Mouse (Mus musculus) MEL (cell line): ENCODE measurements at regions not wholly inside any gene's neighbourhood (a gene's known extent, or its start where the extent isn't known, plus 50 kb on each side); places are given as distances from the start of the nearest gene placed in this dataset.
A peak's percentile ranks its signal among the peaks of the same experiment; 100 is the strongest.

ENCODE experiments used
- DNase-seq: peaks from one replicate; pipeline ENCODE4 v3.0.0; 2011; ENCODE audit warnings: low read depth, low spot score
- H3K27ac ChIP-seq: 2 replicates; pipeline ENCODE4 v1.5.1; 2012; ENCODE audit warnings: low read depth, mild to moderate bottlenecking, control low read depth, low read length, moderate library complexity; ENCODE audit not compliant: control insufficient read depth
- H3K27me3 ChIP-seq, 2 experiments: fragments of 150-350 bp in 1 of 2; sonication (generic) in 1 of 2; 2 replicates each; pipeline ENCODE4 v1.6.1; 2012; ENCODE audit warnings: low read length in 2 of 2, mild to moderate bottlenecking in 2 of 2, improper control_type of control experiment in 1 of 2, moderate library complexity in 1 of 2; ENCODE audit not compliant: insufficient read depth in 2 of 2, control insufficient read depth in 1 of 2
- H3K36me3 ChIP-seq, 2 experiments: 2 replicates each; pipeline ENCODE4 v1.6.1; 2012 to 2014; ENCODE audit warnings: low read length in 2 of 2, improper control_type of control experiment in 1 of 2, inconsistent platforms in 1 of 2, mild to moderate bottlenecking in 1 of 2; ENCODE audit not compliant: insufficient read depth in 2 of 2, control insufficient read depth in 1 of 2
- H3K4me1 ChIP-seq, 2 experiments: fragments of 150-350 bp in 1 of 2; sonication (generic) in 1 of 2; 2 replicates each; pipeline ENCODE4 v1.6.1; 2012; ENCODE audit warnings: low read length in 2 of 2, improper control_type of control experiment in 1 of 2, mild to moderate bottlenecking in 1 of 2; ENCODE audit not compliant: insufficient read depth in 2 of 2, control insufficient read depth in 1 of 2
- H3K4me3 ChIP-seq, 2 experiments: fragments of 150-350 bp in 1 of 2; sonication (generic) in 1 of 2; 2 replicates each; pipeline ENCODE4 v1.5.1; 2012; ENCODE audit warnings: low read depth in 2 of 2, low read length in 2 of 2, mild to moderate bottlenecking in 2 of 2, moderate library complexity in 2 of 2, control low read depth in 1 of 2, improper control_type of control experiment in 1 of 2; ENCODE audit not compliant: control insufficient read depth in 1 of 2, insufficient read depth in 1 of 2
- H3K79me2 ChIP-seq: 2 replicates; pipeline ENCODE4 v1.6.1; 2012; ENCODE audit warnings: mild to moderate bottlenecking, low read length, moderate library complexity; ENCODE audit not compliant: control insufficient read depth, poor library complexity, insufficient read depth
- H3K9ac ChIP-seq: 2 replicates; pipeline ENCODE4 v1.6.1; 2012; ENCODE audit warnings: low read depth, mild to moderate bottlenecking, control low read depth, low read length, moderate library complexity; ENCODE audit not compliant: control insufficient read depth, poor library complexity, severe bottlenecking
- H3K9me3 ChIP-seq: fragments of 150-350 bp; sonication (generic); replicated peaks from 2 replicates; pipeline ENCODE4 v1.6.1; 2012; ENCODE audit warnings: mild to moderate bottlenecking, low read length, improper control_type of control experiment, moderate library complexity; ENCODE audit not compliant: insufficient read depth
- BHLHE40 ChIP-seq: IDR thresholded peaks from 2 replicates; pipeline ENCODE4 v1.6.1; 2012; ENCODE audit warnings: low read depth, mild to moderate bottlenecking, inconsistent platforms, low read length, improper control_type of control experiment, borderline replicate concordance
- CHD1 ChIP-seq: IDR thresholded peaks from 2 replicates; pipeline ENCODE4 v1.6.1; 2012; ENCODE audit warnings: low read depth, mild to moderate bottlenecking, inconsistent platforms, low read length, improper control_type of control experiment
- CHD2 ChIP-seq: IDR thresholded peaks from 2 replicates; pipeline ENCODE4 v1.6.1; 2011; ENCODE audit warnings: low read length, improper control_type of control experiment
- CTCF ChIP-seq, 3 experiments: IDR thresholded peaks in 2 of 3; conservative IDR thresholded peaks in 1 of 3; 2 replicates each; pipeline ENCODE4 v1.5.1; 2011 to 2012; ENCODE audit warnings: low read length in 3 of 3, low read depth in 2 of 3, mild to moderate bottlenecking in 2 of 3, improper control_type of control experiment in 1 of 3, inconsistent platforms in 1 of 3, mixed read lengths in 1 of 3, moderate library complexity in 1 of 3; ENCODE audit not compliant: control insufficient read depth in 1 of 3, insufficient read depth in 1 of 3, poor library complexity in 1 of 3, severe bottlenecking in 1 of 3
- E2F4 ChIP-seq: IDR thresholded peaks from 2 replicates; pipeline ENCODE4 v1.6.1; 2011; ENCODE audit warnings: low read depth, low read length, improper control_type of control experiment, borderline replicate concordance
- ELF1 ChIP-seq: IDR thresholded peaks from 2 replicates; pipeline ENCODE4 v1.6.1; 2014; ENCODE audit warnings: low read depth, mild to moderate bottlenecking, inconsistent platforms, low read length, improper control_type of control experiment, moderate library complexity
- EP300 ChIP-seq, 2 experiments: IDR thresholded peaks; 2 replicates each; pipeline ENCODE4 v1.6.1; 2011; ENCODE audit warnings: improper control_type of control experiment in 2 of 2, low read length in 2 of 2, low read depth in 1 of 2, mild to moderate bottlenecking in 1 of 2
- ETS1 ChIP-seq: IDR thresholded peaks from 2 replicates; pipeline ENCODE4 v1.6.1; 2012; ENCODE audit warnings: low read depth, mild to moderate bottlenecking, inconsistent platforms, low read length, improper control_type of control experiment, moderate library complexity
- GABPA ChIP-seq: IDR thresholded peaks from 2 replicates; pipeline ENCODE4 v1.6.1; 2012; ENCODE audit warnings: low read depth, mild to moderate bottlenecking, inconsistent platforms, low read length, improper control_type of control experiment, moderate library complexity
- GATA1 ChIP-seq: IDR thresholded peaks from 2 replicates; pipeline ENCODE4 v1.6.1; 2011; ENCODE audit warnings: low read depth, low read length, improper control_type of control experiment
- JUND ChIP-seq: IDR thresholded peaks from 2 replicates; pipeline ENCODE4 v1.6.1; 2011; ENCODE audit warnings: low read depth, mild to moderate bottlenecking, improper control_type of control experiment, low read length
- KAT2A ChIP-seq: conservative IDR thresholded peaks from 2 replicates; pipeline ENCODE4 v1.6.1; 2012; ENCODE audit warnings: low read depth, low read length, improper control_type of control experiment, inconsistent platforms
- MAFK ChIP-seq: IDR thresholded peaks from 2 replicates; pipeline ENCODE4 v1.6.1; 2011; ENCODE audit warnings: low read depth, mild to moderate bottlenecking, low read length, improper control_type of control experiment, borderline replicate concordance
- MAX ChIP-seq: IDR thresholded peaks from 2 replicates; pipeline ENCODE4 v1.6.1; 2011; ENCODE audit warnings: low read length, improper control_type of control experiment
- MAZ ChIP-seq: IDR thresholded peaks from 2 replicates; pipeline ENCODE4 v1.6.1; 2012; ENCODE audit warnings: low read depth, mild to moderate bottlenecking, inconsistent platforms, low read length, improper control_type of control experiment
- MEF2A ChIP-seq: IDR thresholded peaks from 2 replicates; pipeline ENCODE4 v1.6.1; 2014; ENCODE audit warnings: low read depth, mild to moderate bottlenecking, inconsistent platforms, low read length, improper control_type of control experiment; ENCODE audit not compliant: poor library complexity, insufficient replicate concordance, severe bottlenecking; ENCODE audit errors: extremely low read depth
- MXI1 ChIP-seq: IDR thresholded peaks from 2 replicates; pipeline ENCODE4 v1.6.1; 2011; ENCODE audit warnings: mild to moderate bottlenecking, low read depth, low read length, improper control_type of control experiment
- MYB ChIP-seq: IDR thresholded peaks from 2 replicates; pipeline ENCODE4 v1.6.1; 2011; ENCODE audit warnings: mild to moderate bottlenecking, low read depth, low read length, improper control_type of control experiment
- MYC ChIP-seq: IDR thresholded peaks from 2 replicates; pipeline ENCODE4 v1.6.1; 2011; ENCODE audit warnings: low read depth, mild to moderate bottlenecking, low read length, improper control_type of control experiment, moderate library complexity
- NELFE ChIP-seq: IDR thresholded peaks from 2 replicates; pipeline ENCODE4 v1.6.1; 2011; ENCODE audit warnings: low read depth, low read length, improper control_type of control experiment
- NRF1 ChIP-seq: IDR thresholded peaks from 2 replicates; pipeline ENCODE4 v1.6.1; 2014; ENCODE audit warnings: low read depth, mild to moderate bottlenecking, inconsistent platforms, low read length, improper control_type of control experiment, moderate library complexity; ENCODE audit not compliant: poor library complexity, insufficient read depth, severe bottlenecking
- POLR2A ChIP-seq, 2 experiments: IDR thresholded peaks; 2 replicates each; pipeline ENCODE4 v1.6.1; 2011 to 2012; ENCODE audit warnings: low read length in 2 of 2, mild to moderate bottlenecking in 2 of 2, control low read depth in 1 of 2, improper control_type of control experiment in 1 of 2, low read depth in 1 of 2, moderate library complexity in 1 of 2; ENCODE audit not compliant: control insufficient read depth in 1 of 2, insufficient read depth in 1 of 2, poor library complexity in 1 of 2
- POLR2AphosphoS2 ChIP-seq: IDR thresholded peaks from 2 replicates; pipeline ENCODE4 v1.6.1; 2011; ENCODE audit warnings: low read length, improper control_type of control experiment
- POLR2AphosphoS5 ChIP-seq: IDR thresholded peaks from 2 replicates; pipeline ENCODE4 v1.6.1; 2012; ENCODE audit warnings: low read depth, borderline replicate concordance, mild to moderate bottlenecking, inconsistent platforms, low read length, moderate library complexity, mixed read lengths
- RAD21 ChIP-seq: IDR thresholded peaks from 2 replicates; pipeline ENCODE4 v1.6.1; 2011; ENCODE audit warnings: mild to moderate bottlenecking, low read depth, low read length, improper control_type of control experiment
- RCOR1 ChIP-seq: IDR thresholded peaks from 2 replicates; pipeline ENCODE4 v1.6.1; 2012; ENCODE audit warnings: low read depth, mild to moderate bottlenecking, inconsistent platforms, low read length, improper control_type of control experiment
- SIN3A ChIP-seq: IDR thresholded peaks from 2 replicates; pipeline ENCODE4 v1.6.1; 2012; ENCODE audit warnings: low read length, improper control_type of control experiment, inconsistent platforms
- SMC3 ChIP-seq: IDR thresholded peaks from 2 replicates; pipeline ENCODE4 v1.6.1; 2011; ENCODE audit warnings: low read depth, low read length, improper control_type of control experiment
- TAL1 ChIP-seq: IDR thresholded peaks from 2 replicates; pipeline ENCODE4 v1.6.1; 2012; ENCODE audit warnings: mild to moderate bottlenecking, inconsistent platforms, low read length, moderate library complexity, mixed read lengths
- TBP ChIP-seq: IDR thresholded peaks from 2 replicates; pipeline ENCODE4 v1.8.0; 2011; ENCODE audit warnings: low read depth, low read length, improper control_type of control experiment
- TCF12 ChIP-seq: IDR thresholded peaks from 2 replicates; pipeline ENCODE4 v1.6.1; 2014; ENCODE audit warnings: low read depth, mild to moderate bottlenecking, inconsistent platforms, low read length, improper control_type of control experiment, moderate library complexity
- UBTF ChIP-seq: IDR thresholded peaks from 2 replicates; pipeline ENCODE4 v1.6.1; 2012; ENCODE audit warnings: low read depth, mild to moderate bottlenecking, inconsistent platforms, low read length, improper control_type of control experiment, moderate library complexity, borderline replicate concordance; ENCODE audit not compliant: insufficient read depth
- USF1 ChIP-seq: IDR thresholded peaks from 2 replicates; pipeline ENCODE4 v1.6.1; 2014; ENCODE audit warnings: low read depth, mild to moderate bottlenecking, inconsistent platforms, low read length, improper control_type of control experiment, moderate library complexity
- USF2 ChIP-seq, 2 experiments: IDR thresholded peaks; 2 replicates each; pipeline ENCODE4 v1.6.1; 2011 to 2012; ENCODE audit warnings: improper control_type of control experiment in 2 of 2, low read length in 2 of 2, borderline replicate concordance in 1 of 2, inconsistent platforms in 1 of 2, low read depth in 1 of 2, mild to moderate bottlenecking in 1 of 2; ENCODE audit not compliant: insufficient read depth in 1 of 2
- ZC3H11A ChIP-seq: IDR thresholded peaks from 2 replicates; pipeline ENCODE4 v1.6.1; 2012; ENCODE audit warnings: low read depth, mild to moderate bottlenecking, inconsistent platforms, low read length, improper control_type of control experiment
- ZKSCAN1 ChIP-seq: IDR thresholded peaks from 2 replicates; pipeline ENCODE4 v1.6.1; 2012; ENCODE audit warnings: low read depth, mild to moderate bottlenecking, inconsistent platforms, low read length, improper control_type of control experiment, moderate library complexity
- ZMIZ1 ChIP-seq: IDR thresholded peaks from 2 replicates; pipeline ENCODE4 v1.6.1; 2012; ENCODE audit warnings: low read depth, mild to moderate bottlenecking, inconsistent platforms, low read length, improper control_type of control experiment, moderate library complexity
- ZNF384 ChIP-seq: IDR thresholded peaks from 2 replicates; pipeline ENCODE4 v1.6.1; 2012; ENCODE audit warnings: low read depth, mild to moderate bottlenecking, inconsistent platforms, low read length, improper control_type of control experiment

- Histone ChIP-seq H3K4me3 (no peak overlapping the region), H3K36me3 (peaks cover 0 to 16% of the 10 kb centered on the region in 2 experiments; a peak in 2 of 4 replicates), H3K27ac (no peak overlapping the region), H3K79me2 (no peaks in the 10 kb centered on the region), H3K4me1 (peaks cover 2 to 16% of the 10 kb centered on the region in 2 experiments; a peak in 3 of 4 replicates), H3K27me3 (no peaks in the 10 kb centered on the region), H3K9me3 (no peaks in the 10 kb centered on the region), H3K9ac (no peak overlapping the region)
- peak; percentile 73 for DNase-seq
- TF ChIP-seq SIN3A (no peak), USF1 (no peak), RAD21 (no peak), E2F4 (no peak), NRF1 (no peak), JUND (peak; percentile 90), TCF12 (no peak), UBTF (no peak), ZKSCAN1 (no peak), MYB (no peak), ZMIZ1 (no peak), CHD1 (no peak), EP300 (IDR thresholded peaks at IDR 0.05; ENCODE audit: low read depth in 1 of 2, low read length in 2 of 2) (0 out of 4 replicates have a peak, but pooled peaks of 1 of the 2 experiments have one; percentile 25), TBP (no peak), POLR2AphosphoS2 (no peak), ZC3H11A (no peak), KAT2A (no peak), SMC3 (no peak), ETS1 (peak; percentile 58; the same call in 1 of the 2 replicates), MAFK (no peak), USF2 (IDR thresholded peaks at IDR 0.05; ENCODE audit: borderline replicate concordance in 1 of 2, insufficient read depth in 1 of 2, low read depth in 1 of 2, low read length in 2 of 2) (no peak), MYC (no peak; the same call in 1 of the 2 replicates), CHD2 (no peak), ZNF384 (peak; percentile 44; the same call in 1 of the 2 replicates), MAX (no peak), MXI1 (no peak), TAL1 (no peak), POLR2AphosphoS5 (no peak), CTCF (IDR thresholded peaks at IDR 0.05 in 2 of 3, conservative IDR thresholded peaks at IDR 0.05 in 1 of 3; ENCODE audit: control insufficient read depth in 1 of 3, insufficient read depth in 1 of 3, low read depth in 2 of 3, low read length in 3 of 3, poor library complexity in 1 of 3, severe bottlenecking in 1 of 3) (no peak), NELFE (no peak), RCOR1 (no peak), MAZ (no peak), ELF1 (no peak), BHLHE40 (no peak), MEF2A (no peak), GABPA (no peak), GATA1 (0 out of 2 replicates have a peak, but pooled peaks have one; percentile 47), POLR2A (IDR thresholded peaks at IDR 0.05; ENCODE audit: control insufficient read depth in 1 of 2, insufficient read depth in 1 of 2, low read depth in 1 of 2, low read length in 2 of 2, poor library complexity in 1 of 2) (no peak)
Measured at GRCm38 (mm10) chr5:52035339-52035738, 155.0 kb downstream of the Dhx15 start.
